Mouse (Mus musculus): ENCODE measurements at regions not wholly inside any gene's neighbourhood (a gene's known extent, or its start where the extent isn't known, plus 50 kb on each side); places are given as distances from the start of the nearest gene placed in this dataset.

- 76% methylated on average over 4 of the region's 4 CpGs for WGBS
- DNase-seq (ENCODE audit: low spot score) (no peak), ATAC-seq (ENCODE audit: low FRiP score) (no peak)
- H3K27me3 ChIP-seq (ENCODE audit: insufficient read depth, low read length): no peaks in the 10 kb centered on the region
- no peaks in the 10 kb centered on the region for H3K9me3 ChIP-seq (ENCODE audit: low read length)
- H3K4me1 ChIP-seq (ENCODE audit: insufficient read depth, low read length): no peaks in the 10 kb centered on the region
- H3K36me3 ChIP-seq (ENCODE audit: insufficient read depth, low read length): no peaks in the 10 kb centered on the region
- no peak overlapping the region for H3K27ac ChIP-seq (ENCODE audit: low read depth, low read length)
- H3K4me3 ChIP-seq (ENCODE audit: low read depth, low read length): no peak overlapping the region
- no peak overlapping the region for H3K4me2 ChIP-seq (ENCODE audit: low read depth, low read length, poor library complexity, severe bottlenecking)
- no peak overlapping the region for H3K9ac ChIP-seq (replicated peaks; ENCODE audit: low read length, poor library complexity, severe bottlenecking)
- no peak for TF ChIP-seq CTCF (IDR thresholded peaks at IDR 0.05)
These were observed 150.3 kb downstream of the Snx19 start for GRCm38 (mm10) chr9:30577243-30577642.

GRCm38 (mm10) chr9:30575531-30575930 is 148.6 kb downstream of the Snx19 start:
- Histone ChIP-seq H3K9ac (replicated peaks; ENCODE audit: low read length, poor library complexity, severe bottlenecking) (no peak overlapping the region), H3K4me3 (ENCODE audit: low read depth, low read length) (no peak overlapping the region), H3K27ac (ENCODE audit: low read depth, low read length) (no peak overlapping the region), H3K36me3 (ENCODE audit: insufficient read depth, low read length) (no peaks in the 10 kb centered on the region), H3K4me1 (ENCODE audit: insufficient read depth, low read length) (peaks cover 4% of the 10 kb centered on the region; the same call in 1 of the 2 replicates), H3K27me3 (ENCODE audit: insufficient read depth, low read length) (no peaks in the 10 kb centered on the region), H3K9me3 (ENCODE audit: low read length) (no peaks in the 10 kb centered on the region), H3K4me2 (ENCODE audit: low read depth, low read length, poor library complexity, severe bottlenecking) (no peak overlapping the region)
- ATAC-seq (ENCODE audit: low FRiP score) (no peak), DNase-seq (ENCODE audit: low spot score) (no peak)
- 38% methylated on average over 3 of the region's 3 CpGs for WGBS
- no peak for TF ChIP-seq CTCF (IDR thresholded peaks at IDR 0.05)

GRCm38 (mm10) chr9:30573294-30573693 is 146.4 kb downstream of the Snx19 start:
- H3K9ac ChIP-seq (replicated peaks; ENCODE audit: low read length, poor library complexity, severe bottlenecking): no peak overlapping the region
- no peak overlapping the region for H3K27ac ChIP-seq (ENCODE audit: low read depth, low read length)
- peaks cover 4% of the 10 kb centered on the region; the same call in 1 of the 2 replicates for H3K4me1 ChIP-seq (ENCODE audit: insufficient read depth, low read length)
- 38% methylated on average over 1 of the region's 1 CpGs for WGBS
- no peaks in the 10 kb centered on the region for H3K9me3 ChIP-seq (ENCODE audit: low read length)
- no peak for TF ChIP-seq CTCF (IDR thresholded peaks at IDR 0.05)
- ATAC-seq (ENCODE audit: low FRiP score) (no peak), DNase-seq (ENCODE audit: low spot score) (no peak)
- H3K4me3 ChIP-seq (ENCODE audit: low read depth, low read length): no peak overlapping the region
- H3K36me3 ChIP-seq (ENCODE audit: insufficient read depth, low read length): no peaks in the 10 kb centered on the region
- H3K4me2 ChIP-seq (ENCODE audit: low read depth, low read length, poor library complexity, severe bottlenecking): no peak overlapping the region
- no peaks in the 10 kb centered on the region for H3K27me3 ChIP-seq (ENCODE audit: insufficient read depth, low read length)

GRCm38 (mm10) chr9:30571014-30571413 is 144.1 kb downstream of the Snx19 start:
- Histone ChIP-seq H3K36me3 (ENCODE audit: insufficient read depth, low read length) (no peaks in the 10 kb centered on the region), H3K9ac (replicated peaks; ENCODE audit: low read length, poor library complexity, severe bottlenecking) (no peak overlapping the region), H3K4me3 (ENCODE audit: low read depth, low read length) (no peak overlapping the region), H3K4me2 (ENCODE audit: low read depth, low read length, poor library complexity, severe bottlenecking) (no peak overlapping the region), H3K4me1 (ENCODE audit: insufficient read depth, low read length) (peaks cover 4% of the 10 kb centered on the region; the same call in 1 of the 2 replicates), H3K9me3 (ENCODE audit: low read length) (no peaks in the 10 kb centered on the region), H3K27me3 (ENCODE audit: insufficient read depth, low read length) (no peaks in the 10 kb centered on the region), H3K27ac (ENCODE audit: low read depth, low read length) (no peak overlapping the region)
- 14% methylated on average over 2 of the region's 2 CpGs for WGBS
- DNase-seq (ENCODE audit: low spot score): peak; percentile 56
- no peak for ATAC-seq (ENCODE audit: low FRiP score)
- TF ChIP-seq CTCF (IDR thresholded peaks at IDR 0.05): no peak

- no peaks in the 10 kb centered on the region for H3K36me3 ChIP-seq (ENCODE audit: insufficient read depth, low read length)
- H3K27ac ChIP-seq (ENCODE audit: low read depth, low read length): no peak overlapping the region
- H3K9ac ChIP-seq (replicated peaks; ENCODE audit: low read length, poor library complexity, severe bottlenecking): no peak overlapping the region
- H3K9me3 ChIP-seq (ENCODE audit: low read length): no peaks in the 10 kb centered on the region
- H3K27me3 ChIP-seq (ENCODE audit: insufficient read depth, low read length): no peaks in the 10 kb centered on the region
- no peak overlapping the region for H3K4me2 ChIP-seq (ENCODE audit: low read depth, low read length, poor library complexity, severe bottlenecking)
- DNase-seq (ENCODE audit: low spot score): no peak
- no peak overlapping the region for H3K4me3 ChIP-seq (ENCODE audit: low read depth, low read length)
- no peak for TF ChIP-seq CTCF (IDR thresholded peaks at IDR 0.05)
- 84% methylated on average over 3 of the region's 3 CpGs for WGBS
- ATAC-seq (ENCODE audit: low FRiP score): no peak
- no peaks in the 10 kb centered on the region for H3K4me1 ChIP-seq (ENCODE audit: insufficient read depth, low read length)
These were observed 138.1 kb downstream of the Snx19 start for GRCm38 (mm10) chr9:30564765-30565680.

GRCm38 (mm10) chr9:30563399-30563798 is 136.5 kb downstream of the Snx19 start:
- Histone ChIP-seq H3K9me3 (ENCODE audit: low read length) (no peaks in the 10 kb centered on the region), H3K4me2 (ENCODE audit: low read depth, low read length, poor library complexity, severe bottlenecking) (no peak overlapping the region)

More at GRCm38 (mm10) chr9:30563399-30563798, 136.5 kb downstream of the Snx19 start:
- 89% methylated on average over 5 of the region's 5 CpGs for WGBS
- Histone ChIP-seq H3K27ac (ENCODE audit: low read depth, low read length) (no peak overlapping the region), H3K4me3 (ENCODE audit: low read depth, low read length) (no peak overlapping the region), H3K4me1 (ENCODE audit: insufficient read depth, low read length) (no peaks in the 10 kb centered on the region), H3K9ac (replicated peaks; ENCODE audit: low read length, poor library complexity, severe bottlenecking) (no peak overlapping the region), H3K27me3 (ENCODE audit: insufficient read depth, low read length) (no peaks in the 10 kb centered on the region), H3K36me3 (ENCODE audit: insufficient read depth, low read length) (no peaks in the 10 kb centered on the region)
- DNase-seq (ENCODE audit: low spot score) (no peak), ATAC-seq (ENCODE audit: low FRiP score) (no peak)
- TF ChIP-seq CTCF (IDR thresholded peaks at IDR 0.05): no peak
